Mouse (Mus musculus): ENCODE measurements around the gene Adm2. TPM values are rescaled to one million over a fixed set of nuclear protein-coding genes. Genes with fewer than 3 reads are reported as not detected.

The Adm2 gene
- not detected for total RNA-seq (2021)

DNA sequence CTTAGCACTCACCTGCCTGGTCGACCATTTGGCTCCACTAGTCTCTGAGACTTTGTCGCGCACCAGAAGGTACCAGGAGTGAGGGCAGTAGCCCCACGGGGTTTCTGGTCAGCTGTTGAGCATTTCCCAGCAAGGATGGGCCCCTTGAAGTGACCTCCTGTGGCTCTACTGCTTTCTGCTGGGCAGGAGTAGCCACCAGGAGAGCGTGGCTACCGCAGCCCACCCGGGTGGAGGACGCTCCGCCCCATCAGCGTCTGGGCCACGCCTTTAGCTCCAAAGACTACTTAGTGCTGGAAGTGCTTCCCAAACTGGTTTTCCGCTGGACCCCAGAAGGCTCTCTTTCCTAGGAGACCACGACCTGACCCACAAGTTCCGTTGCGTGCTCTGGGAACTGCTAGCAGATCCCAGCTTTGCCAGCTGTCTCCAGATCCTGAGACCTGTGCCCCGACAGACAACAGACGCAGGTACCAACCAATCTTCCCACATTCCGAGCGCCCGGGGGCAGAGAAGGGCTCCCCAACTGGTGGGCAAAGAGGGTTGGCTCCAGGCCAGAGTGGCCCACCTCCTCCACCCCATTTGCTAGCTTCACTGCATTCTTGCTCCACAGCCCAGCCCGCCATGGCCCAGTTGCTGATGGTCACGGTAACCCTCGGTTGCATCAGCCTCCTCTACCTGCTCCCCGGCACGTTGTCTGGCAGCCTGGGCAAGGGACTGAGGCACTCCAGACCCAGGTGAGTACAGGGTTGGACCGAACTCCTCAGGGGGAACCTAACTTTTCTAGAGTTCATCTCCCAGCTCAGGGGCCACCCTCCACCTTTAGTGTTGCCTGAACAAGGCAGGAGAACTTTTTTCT, at the start of gene Adm2:
Gene Adm2 (plus strand): TSS at position 51 of the 853 bp plus-strand sequence.
- no peak for DNase-seq
- intact Hi-C loops (cut with DNase I), result no loop called here

DNA sequence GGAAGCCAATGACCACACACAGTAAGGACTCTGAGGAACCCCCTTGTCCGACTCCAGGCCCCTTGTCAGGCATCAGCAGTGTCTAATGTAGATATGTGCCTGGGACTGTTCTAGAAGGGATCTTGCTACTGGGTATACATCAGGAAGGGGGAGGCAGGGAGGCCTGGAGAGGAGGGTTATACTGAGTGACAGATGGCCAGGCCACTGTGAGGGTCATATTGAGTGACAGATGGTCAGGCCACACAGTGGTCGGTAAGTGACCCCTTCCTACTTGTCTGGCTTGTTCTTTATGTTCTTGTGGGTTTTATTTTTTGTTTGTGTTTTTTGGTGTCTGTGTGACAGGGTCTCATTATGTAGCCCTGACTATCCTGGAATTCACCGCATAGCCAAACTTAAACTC, 47.0 kb upstream of the Adm2 start:
- no peak for DNase-seq
- intact Hi-C loops (cut with DNase I), result no loop called here

DNA sequence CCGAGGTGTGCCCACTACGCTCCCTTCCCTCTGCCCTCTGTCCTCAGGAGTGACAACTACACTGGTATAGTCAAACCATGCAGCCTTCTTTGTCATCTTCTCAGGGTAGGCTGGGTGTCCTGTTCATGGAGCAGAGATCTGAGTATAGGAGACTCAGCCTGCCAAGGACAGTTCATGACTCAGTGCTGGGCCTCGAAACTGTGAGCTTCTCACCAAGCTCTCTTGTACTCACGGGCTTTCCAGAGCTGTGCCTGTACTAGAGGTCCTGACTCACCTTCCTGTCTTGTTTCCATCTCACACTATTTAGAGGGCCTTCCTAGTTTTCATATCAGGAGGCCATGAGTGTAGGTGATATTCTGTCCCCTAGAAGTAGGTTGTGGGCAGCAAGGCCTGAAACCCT, 45.2 kb upstream of the Adm2 start:
- intact Hi-C loops (cut with DNase I), result no loop called here
- DNase-seq, result no peak

- intact Hi-C loops (cut with DNase I), result no loop called here
- DNase-seq, result no peak
These were observed 40.0 kb upstream of the Adm2 start for GRCm38 (mm10) chr15:89282546-89282945.

GRCm38 (mm10) chr15:89284094-89284493, 38.4 kb upstream of the Adm2 start:
- DNase-seq, result no peak
- intact Hi-C loops (cut with DNase I), result no loop called here

DNA sequence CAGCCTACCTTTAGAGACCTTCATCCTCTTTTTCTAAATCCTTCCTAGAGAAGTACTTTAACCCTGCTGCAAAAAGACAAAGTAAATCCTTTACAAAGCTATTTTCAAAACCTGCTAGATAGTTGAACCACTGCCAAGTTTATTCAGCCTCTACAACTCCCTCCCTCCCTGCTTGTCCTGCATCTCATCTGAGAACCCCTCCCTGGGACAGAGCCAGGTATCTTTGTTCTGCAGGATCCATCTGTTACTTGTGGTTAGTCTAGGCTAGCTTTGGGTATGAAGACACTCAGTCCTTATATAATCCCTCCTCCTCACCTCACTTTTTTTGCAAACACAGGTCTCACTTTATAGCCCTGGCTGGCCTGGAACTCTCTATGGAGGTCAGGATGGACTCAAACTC, 37.5 kb upstream of the Adm2 start:
- intact Hi-C loops (cut with DNase I), result no loop called here
- DNase-seq, result no peak

- intact Hi-C loops (cut with DNase I), result no loop called here
- DNase-seq, result no peak
These were observed 37.0 kb upstream of the Adm2 start for GRCm38 (mm10) chr15:89285478-89285877.

DNA sequence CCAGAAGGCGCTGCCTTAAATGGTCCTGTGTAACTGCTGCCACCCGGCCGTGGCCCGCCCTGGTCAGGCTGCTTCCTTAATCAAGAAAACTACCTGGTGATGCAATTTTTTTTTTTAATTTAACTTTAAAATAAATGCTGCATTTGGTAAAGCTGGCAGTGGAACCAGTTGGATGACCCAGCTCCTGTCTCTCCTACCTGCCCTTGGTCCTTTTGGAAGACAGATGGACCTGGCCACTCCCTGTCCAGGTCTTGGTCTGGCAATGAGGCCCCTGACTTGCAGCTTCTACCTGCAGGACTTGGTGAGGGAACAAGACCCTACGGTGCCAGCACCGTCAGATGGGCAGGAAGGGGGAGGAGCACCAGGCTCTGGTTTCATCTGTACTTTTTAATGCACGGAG, 36.4 kb upstream of the Adm2 start:
- intact Hi-C loops (cut with DNase I), result no loop called here
- DNase-seq, result no peak

DNA sequence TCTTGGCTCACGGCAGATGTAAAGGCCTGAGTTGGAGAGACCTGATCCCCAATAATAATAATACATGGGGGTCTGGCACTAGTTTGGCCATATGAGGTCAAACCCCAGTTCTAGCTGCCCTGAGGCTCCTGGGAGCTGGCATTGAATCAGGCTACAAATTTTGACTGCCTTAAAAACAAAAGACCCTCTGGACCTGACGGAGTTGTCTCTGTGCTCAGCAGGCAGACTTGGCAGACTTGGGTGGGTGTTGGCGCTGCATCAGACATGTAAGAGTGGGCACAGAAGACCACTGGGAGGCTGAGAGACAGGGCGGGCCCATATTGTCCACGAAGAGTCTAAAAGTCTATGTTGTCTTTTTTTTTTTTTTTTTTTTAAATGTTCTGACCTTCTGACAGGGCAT, 35.9 kb upstream of the Adm2 start:
- DNase-seq, result no peak
- intact Hi-C loops (cut with DNase I), result no loop called here

GRCm38 (mm10) chr15:89288227-89288767, 34.2 kb upstream of the Adm2 start:
- DNase-seq, result no peak
- intact Hi-C loops (cut with DNase I), result no loop called here

DNA sequence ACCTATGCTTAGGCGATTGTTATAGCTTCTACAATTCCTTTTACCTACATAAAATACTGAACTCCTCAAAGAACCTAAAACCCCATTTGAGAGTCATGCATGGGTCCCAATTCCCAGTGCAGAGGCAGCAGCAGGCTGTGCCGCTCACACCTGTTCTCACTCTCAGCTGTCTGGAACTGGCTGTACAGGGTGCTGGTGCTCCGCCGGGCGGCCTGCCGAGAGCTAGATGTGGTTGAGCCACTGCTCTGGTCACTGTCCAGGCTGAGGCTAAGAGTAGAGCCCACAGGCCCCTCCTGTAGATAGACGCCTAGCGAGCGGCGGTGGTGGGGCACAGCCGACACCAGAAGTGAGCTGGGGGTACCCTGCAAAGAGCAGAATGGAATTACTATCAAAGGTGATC, 33.1 kb upstream of the Adm2 start:
- intact Hi-C loops (cut with DNase I), result no loop called here
- no peak for DNase-seq

GRCm38 (mm10) chr15:89291521-89291920, 31.0 kb upstream of the Adm2 start:
- DNase-seq, result no peak
- intact Hi-C loops (cut with DNase I), result no loop called here

- intact Hi-C loops (cut with DNase I), result no loop called here
- no peak for DNase-seq
These were observed 29.7 kb upstream of the Adm2 start for GRCm38 (mm10) chr15:89292795-89293194.

DNA sequence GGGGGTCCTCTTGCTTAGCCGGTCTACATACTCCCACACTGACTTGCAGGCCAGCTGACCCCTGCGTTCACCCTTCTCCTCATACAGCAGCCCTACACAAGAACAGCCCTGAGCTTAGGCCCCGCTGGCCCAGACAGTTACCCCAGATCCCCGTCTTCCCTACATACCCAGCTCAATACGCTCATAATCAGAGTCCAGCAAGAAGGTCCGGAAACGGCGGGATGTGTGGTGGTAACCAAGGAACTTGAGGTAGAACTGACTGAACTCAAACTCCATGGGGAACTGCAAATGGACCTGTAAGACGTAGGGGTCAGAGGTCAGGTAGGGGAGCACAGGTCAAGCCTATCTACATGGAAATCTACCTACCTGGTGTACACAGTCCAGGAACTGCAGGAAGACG, 28.7 kb upstream of the Adm2 start:
- no peak for DNase-seq
- intact Hi-C loops (cut with DNase I), result no loop called here

DNA sequence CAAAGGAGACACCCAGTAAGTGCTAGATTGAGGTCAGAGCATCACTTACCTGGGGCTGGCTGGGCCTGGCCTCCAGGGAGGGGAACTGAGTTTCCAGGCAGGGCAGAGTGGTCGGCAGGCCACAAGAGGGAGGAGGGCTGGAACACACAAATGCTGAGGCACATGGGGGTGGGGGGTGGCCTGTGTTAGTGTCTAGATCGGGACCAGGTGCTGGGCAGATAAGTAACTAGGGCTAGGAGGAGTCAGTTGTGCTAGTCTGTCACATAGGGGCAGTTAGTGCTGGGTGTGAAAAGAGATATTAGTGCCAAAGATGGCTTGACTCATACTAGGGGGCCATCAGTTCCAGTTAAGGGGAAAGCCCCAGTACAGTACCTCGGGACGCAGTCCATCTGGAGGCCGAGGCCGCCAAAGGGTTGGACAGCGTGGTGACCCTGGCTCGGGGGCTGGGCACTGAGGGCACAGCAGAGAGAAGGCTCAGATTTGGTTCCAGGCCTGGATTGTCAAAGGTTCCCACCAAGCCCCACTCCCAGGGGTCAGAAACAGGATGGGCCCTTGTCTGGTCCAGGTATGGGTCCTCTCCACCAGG, 26.8 kb upstream of the Adm2 start:
- no peak for DNase-seq
- intact Hi-C loops (cut with DNase I), result no loop called here

DNA sequence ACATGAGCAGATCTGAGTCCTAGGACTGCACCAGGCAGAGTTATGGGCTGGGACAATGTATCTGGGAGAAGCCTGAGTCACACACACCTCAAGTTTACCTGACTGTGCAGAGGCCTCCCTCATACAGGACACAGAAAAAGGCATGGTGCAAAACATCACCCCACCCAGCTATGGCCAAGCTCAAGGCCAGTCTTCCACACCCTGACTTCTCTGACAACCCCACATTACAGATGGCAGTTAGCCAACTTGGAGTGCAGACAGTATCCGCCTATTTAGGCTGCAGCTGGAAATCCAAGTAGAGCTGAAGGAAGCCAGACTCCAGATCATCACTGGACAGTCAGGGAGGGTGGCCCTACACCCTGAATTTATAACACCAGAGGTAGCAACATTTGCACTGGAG, 26.1 kb upstream of the Adm2 start:
- intact Hi-C loops (cut with DNase I), result no loop called here
- DNase-seq, result peak; percentile 28 to 42

GRCm38 (mm10) chr15:89297695-89298094, 24.8 kb upstream of the Adm2 start:
- no peak for DNase-seq
- intact Hi-C loops (cut with DNase I), result no loop called here

DNA sequence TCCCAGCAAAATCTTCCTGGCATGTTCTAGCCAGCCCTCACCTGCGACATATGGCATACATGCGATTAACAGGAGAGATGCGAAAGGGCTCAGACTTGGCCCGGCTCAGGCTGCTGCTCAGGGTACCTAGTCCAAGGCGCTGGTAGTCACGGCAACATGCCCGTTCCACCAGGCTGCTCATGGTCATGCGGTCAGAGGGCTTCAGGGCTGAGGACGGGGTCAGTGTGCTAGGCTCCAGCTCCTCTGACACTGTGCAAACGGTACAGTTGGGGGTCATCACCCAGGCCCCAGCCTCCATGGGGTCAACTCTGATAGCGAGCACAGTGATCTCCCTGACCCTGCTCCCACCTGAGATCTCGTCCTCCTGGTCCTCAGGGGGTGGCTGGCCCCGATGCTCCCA, 22.3 kb upstream of the Adm2 start:
- intact Hi-C loops (cut with DNase I), result no loop called here

GRCm38 (mm10) chr15:89300600-89300999, 21.9 kb upstream of the Adm2 start:
- no peak for DNase-seq
- intact Hi-C loops (cut with DNase I), result no loop called here

More for the DNA sequence above, 22.3 kb upstream of the Adm2 start:
- DNase-seq, result no peak

DNA sequence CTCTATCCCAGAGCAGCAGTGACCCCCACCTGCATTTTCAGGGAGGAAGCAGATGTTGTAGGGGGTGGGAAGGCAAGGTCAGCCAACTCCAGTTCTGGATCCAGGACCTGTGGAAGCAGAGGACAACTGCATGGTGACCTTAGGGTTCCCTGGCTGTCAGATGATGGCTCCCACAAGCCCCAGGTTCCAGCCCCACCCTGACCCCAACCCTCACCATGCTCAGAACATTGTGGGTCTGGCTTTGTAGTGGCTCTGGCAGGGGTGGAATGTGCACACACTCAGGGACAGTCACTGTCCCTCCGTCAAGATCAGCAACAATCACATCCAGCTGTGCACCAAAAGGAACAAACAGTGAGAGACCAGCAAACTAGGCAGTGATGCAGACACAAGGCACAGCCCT, 16.6 kb upstream of the Adm2 start:
- DNase-seq, result no peak
- intact Hi-C loops (cut with DNase I), result no loop called here

GRCm38 (mm10) chr15:89307461-89307860, 15.1 kb upstream of the Adm2 start:
- intact Hi-C loops (cut with DNase I), result no loop called here
- DNase-seq, result no peak
